Comparison of ENCODE assay signal across 8 mouse cellular contexts in genomic region chr10:86972503-86972826, GRCm38 (mm10). TPM values are rescaled to one million over a fixed set of nuclear protein-coding genes. Genes with fewer than 3 reads are reported as not detected.
A peak's percentile ranks its signal among the peaks of the same experiment; 100 is the strongest.
DNase-seq lines count a peak whose midpoint lies in the region; ATAC-seq and TF ChIP-seq lines count a peak whose summit lies in the region.

No protein-coding gene starts in this region.

- DNase-seq in heart, postnatal 0 days (ENCODE audit: low spot score), result no peak
- DNase-seq in heart, adult 8-10 months (ENCODE audit: low spot score), result no peak
- no peak for DNase-seq in embryonic facial prominence, embryonic 10.5 days (ENCODE audit: low spot score)
- DNase-seq in urinary bladder, postnatal 25 days (ENCODE audit: low spot score), result no peak
- DNase-seq in frontal cortex, postnatal 14 days (ENCODE audit: low spot score in 2 of 2), result no peak
- no peak for DNase-seq in urinary bladder, adult 18-20 months (ENCODE audit: low spot score in 2 of 2)

- H3K9ac ChIP-seq in heart, postnatal 0 days (replicated peaks; ENCODE audit: low read depth, low read length), result no peak overlapping the region
- peak overlapping the region; percentile 44; the same call in 1 of the 2 replicates for H3K9ac ChIP-seq in hindbrain, embryonic 13.5 days
- H3K9ac ChIP-seq in midbrain, embryonic 12.5 days (replicated peaks), result no peak overlapping the region

- no peak for TF ChIP-seq EP300 in heart, postnatal 0 days (IDR thresholded peaks at IDR 0.05; ENCODE audit: low read depth)

- H3K4me3 ChIP-seq in heart, postnatal 0 days (ENCODE audit: low read depth, low read length), result peak overlapping the region; percentile 24
- peak overlapping the region; percentile 45; the same call in 1 of the 2 replicates for H3K4me3 ChIP-seq in embryonic facial prominence, embryonic 10.5 days
- peak overlapping the region; percentile 26 for H3K4me3 ChIP-seq in hindbrain, embryonic 13.5 days
- peak overlapping the region; percentile 21; the same call in 1 of the 2 replicates for H3K4me3 ChIP-seq in midbrain, embryonic 12.5 days

- no peaks in the 10 kb centered on the region for H3K9me3 ChIP-seq in heart, postnatal 0 days (replicated peaks; ENCODE audit: control insufficient read depth, low read length)
- H3K9me3 ChIP-seq in embryonic facial prominence, embryonic 10.5 days, result no peaks in the 10 kb centered on the region
- no peaks in the 10 kb centered on the region for H3K9me3 ChIP-seq in hindbrain, embryonic 13.5 days
- H3K9me3 ChIP-seq in midbrain, embryonic 12.5 days, result no peaks in the 10 kb centered on the region

- peak overlapping the region; percentile 54 for H3K4me2 ChIP-seq in heart, postnatal 0 days (ENCODE audit: low read depth, low read length)
- H3K4me2 ChIP-seq in hindbrain, embryonic 13.5 days, result peak overlapping the region; percentile 53
- peak overlapping the region; percentile 45 for H3K4me2 ChIP-seq in midbrain, embryonic 12.5 days (replicated peaks)

- ATAC-seq in heart, postnatal 0 days (ENCODE audit: insufficient read depth, low read depth), result no peak
- peak; percentile 75 for ATAC-seq in hindbrain, embryonic 13.5 days (ENCODE audit: low FRiP score)
- ATAC-seq in midbrain, embryonic 12.5 days (ENCODE audit: low FRiP score, low read depth), result peak; percentile 75

- no peak overlapping the region for H3K27ac ChIP-seq in heart, postnatal 0 days (ENCODE audit: low read depth)
- no peak overlapping the region for H3K27ac ChIP-seq in embryonic facial prominence, embryonic 10.5 days (replicated peaks)
- no peak overlapping the region for H3K27ac ChIP-seq in hindbrain, embryonic 13.5 days
- no peak overlapping the region for H3K27ac ChIP-seq in midbrain, embryonic 12.5 days (replicated peaks)

- H3K4me1 ChIP-seq in heart, postnatal 0 days (ENCODE audit: control insufficient read depth, insufficient read depth), result no peaks in the 10 kb centered on the region; the same call in none of the 2 replicates
- H3K4me1 ChIP-seq in embryonic facial prominence, embryonic 10.5 days, result peaks cover 9% of the 10 kb centered on the region
- peaks cover 9% of the 10 kb centered on the region; the same call in 1 of the 2 replicates for H3K4me1 ChIP-seq in hindbrain, embryonic 13.5 days (replicated peaks)
- peaks cover 12% of the 10 kb centered on the region for H3K4me1 ChIP-seq in midbrain, embryonic 12.5 days

- H3K27me3 ChIP-seq in heart, postnatal 0 days (ENCODE audit: control insufficient read depth, insufficient read depth, low read length), result 0 out of 2 replicates have a peak, but pooled peaks cover 4% of the 10 kb centered on the region
- H3K27me3 ChIP-seq in embryonic facial prominence, embryonic 10.5 days (replicated peaks; ENCODE audit: low read depth, poor library complexity, severe bottlenecking), result 0 out of 2 replicates have a peak, but pooled peaks cover 5% of the 10 kb centered on the region
- peaks cover 4% of the 10 kb centered on the region; the same call in 1 of the 2 replicates for H3K27me3 ChIP-seq in hindbrain, embryonic 13.5 days
- peaks cover 5% of the 10 kb centered on the region; the same call in 1 of the 2 replicates for H3K27me3 ChIP-seq in midbrain, embryonic 12.5 days

- no peak for TF ChIP-seq CTCF in heart, postnatal 0 days (IDR thresholded peaks at IDR 0.05; ENCODE audit: low read depth)

- WGBS in heart, postnatal 0 days, result 43% methylated on average over 7 of the region's 7 CpGs
- 39% methylated on average over 7 of the region's 7 CpGs for WGBS in embryonic facial prominence, embryonic 10.5 days
- 21% methylated on average over 7 of the region's 7 CpGs for WGBS in hindbrain, embryonic 13.5 days
- WGBS in midbrain, embryonic 12.5 days, result 36% methylated on average over 7 of the region's 7 CpGs

- no peaks in the 10 kb centered on the region for H3K36me3 ChIP-seq in heart, postnatal 0 days (replicated peaks; ENCODE audit: control insufficient read depth, insufficient read depth, low read length)
- no peaks in the 10 kb centered on the region for H3K36me3 ChIP-seq in embryonic facial prominence, embryonic 10.5 days (replicated peaks)
- no peaks in the 10 kb centered on the region for H3K36me3 ChIP-seq in hindbrain, embryonic 13.5 days
- H3K36me3 ChIP-seq in midbrain, embryonic 12.5 days, result no peaks in the 10 kb centered on the region

RNA-seq across cellular contexts. Expression of gene Stab2, which starts 35.4 kb away (rescaled TPM):
- 1.9 and 3.9 TPM in 2 replicates for total RNA-seq in heart, postnatal 0 days (2014; rRNA removed; ENCODE audit: low replicate concordance)
- polyA plus RNA-seq in heart, postnatal 0 days (2015; fragmentation: Nextera tagmentation; extraction: Ambion mirVana), result 0.21 and 0.22 TPM in 2 replicates
- under 1 TPM; 0.23 to 0.59 (median 0.35) TPM for total RNA-seq in heart, adult 8-10 months (2022)
- 0.26 and 0.35 TPM in 2 replicates for polyA plus RNA-seq in embryonic facial prominence, embryonic 10.5 days (2016; fragmentation: Nextera tagmentation; extraction: Ambion mirVana)
- 0.06 and 0.31 TPM in 2 replicates for polyA plus RNA-seq in hindbrain, embryonic 13.5 days (2015; fragmentation: Nextera tagmentation; extraction: Ambion mirVana)
- polyA plus RNA-seq in midbrain, embryonic 12.5 days (2016; fragmentation: Nextera tagmentation; extraction: Ambion mirVana), result 0.04 and 0.12 TPM in 2 replicates
